Mouse (Mus musculus) heart, embryonic 12.5 days (tissue): ENCODE data around the gene Glt28d2. TPM values are rescaled to one million over a fixed set of nuclear protein-coding genes. Genes with fewer than 3 reads are reported as not detected.
A peak's percentile ranks its signal among the peaks of the same experiment; 100 is the strongest.

Source experiments
- ATAC-seq: fragments of 200-750 bp; cut with Nextera tagmentation; 2 replicates; pipeline ENCODE4 v1.8.0; 2017; ENCODE audit warnings: moderate TSS enrichment, moderate library complexity; ENCODE audit not compliant: insufficient number of reproducible peaks, low FRiP score
- H3K27ac ChIP-seq: fragments of 300-500 bp; sonication (generic); 2 replicates; pipeline ENCODE4 v1.5.1; 2016; ENCODE audit warnings: mild to moderate bottlenecking, moderate library complexity; ENCODE audit not compliant: poor library complexity, severe bottlenecking
- H3K27me3 ChIP-seq: fragments of 300-500 bp; sonication (generic); replicated peaks from 2 replicates; pipeline ENCODE4 v1.6.1; 2016; ENCODE audit warnings: mild to moderate bottlenecking, moderate library complexity
- H3K36me3 ChIP-seq: fragments of 300-500 bp; sonication (generic); 2 replicates; pipeline ENCODE4 v1.6.1; 2016; ENCODE audit warnings: mild to moderate bottlenecking, moderate library complexity
- H3K4me1 ChIP-seq: fragments of 300-500 bp; sonication (generic); replicated peaks from 2 replicates; pipeline ENCODE4 v1.6.1; 2016; ENCODE audit warnings: mild to moderate bottlenecking
- H3K4me2 ChIP-seq: fragments of 300-500 bp; sonication (generic); 2 replicates; pipeline ENCODE4 v1.6.1; 2016; ENCODE audit warnings: mild to moderate bottlenecking, moderate library complexity
- H3K4me3 ChIP-seq: fragments of 300-500 bp; sonication (generic); 2 replicates; pipeline ENCODE4 v1.5.1; 2016; ENCODE audit warnings: mild to moderate bottlenecking
- H3K9ac ChIP-seq: fragments of 300-500 bp; sonication (generic); 2 replicates; pipeline ENCODE4 v1.6.1; 2016; ENCODE audit warnings: mild to moderate bottlenecking, moderate library complexity
- H3K9me3 ChIP-seq: fragments of 300-500 bp; sonication (generic); replicated peaks from 2 replicates; pipeline ENCODE4 v1.6.1; 2016; ENCODE audit warnings: mild to moderate bottlenecking, moderate library complexity
- WGBS: fragments of 180-500 bp; shearing (Covaris S2); methylation state at CpG from one replicate; pipeline ENCODE4 v1.1.7; 2016; 5-methylcytosine and 5-hydroxymethylcytosine counted together
- polyA plus RNA-seq: library from polyadenylated mRNA; unstranded; fragments of >200 nt; fragmentation: Nextera tagmentation; extraction: Ambion mirVana; gene quantifications from 2 replicates; pipeline ENCODE4 v1.2.1, GENCODE M21; 2016

Glt28d2 gene
- polyA plus RNA-seq, 1 experiment from 2014 or later, result 1.2 TPM

DNA sequence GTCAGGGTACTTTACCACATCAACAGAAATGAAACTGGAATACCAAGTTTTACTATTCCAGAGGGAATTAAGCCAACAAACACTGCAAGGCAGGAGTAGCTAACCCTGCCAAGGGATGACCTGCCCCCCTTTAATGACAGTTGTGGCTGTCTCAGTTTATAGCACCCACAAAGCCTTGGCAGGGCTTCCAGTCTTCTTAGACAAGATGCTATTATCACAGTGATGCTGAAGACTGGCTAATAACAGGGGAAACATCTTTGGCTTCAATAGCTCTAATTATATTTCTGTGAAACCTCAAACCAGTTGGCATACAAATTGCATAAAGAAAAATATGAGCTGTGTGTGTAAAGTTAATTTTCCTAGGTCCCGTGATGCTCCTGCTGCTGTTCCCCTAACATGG, 41.0 kb downstream of the Glt28d2 start:
- Histone ChIP-seq H3K36me3 (no peaks in the 10 kb centered on the region), H3K4me2 (no peak overlapping the region), H3K27ac (no peak overlapping the region), H3K4me1 (peaks cover 16% of the 10 kb centered on the region), H3K4me3 (no peak overlapping the region), H3K9ac (no peak overlapping the region), H3K9me3 (no peaks in the 10 kb centered on the region), H3K27me3 (no peaks in the 10 kb centered on the region)
- no peak for ATAC-seq
- WGBS, result 88% methylated on average over 1 of the region's 1 CpGs

DNA sequence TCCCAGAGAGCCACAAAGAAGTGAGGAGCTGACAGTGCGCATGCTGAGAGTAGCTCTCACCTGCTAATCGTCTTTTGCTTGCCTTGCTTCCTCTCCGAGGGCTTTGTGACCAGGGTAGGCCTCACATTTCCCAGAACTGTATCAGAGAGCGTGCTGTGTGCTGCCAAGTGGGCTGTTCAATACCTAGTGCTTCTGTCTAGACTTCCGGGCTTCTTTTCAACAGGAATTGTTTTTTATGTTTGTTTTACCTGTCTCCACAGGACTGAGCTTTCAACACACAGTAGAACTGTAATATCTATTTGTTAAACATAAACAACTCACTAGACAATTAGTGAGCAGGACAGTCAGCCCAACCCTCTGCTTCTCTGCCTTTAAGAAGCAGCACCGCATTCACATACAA, 42.0 kb downstream of the Glt28d2 start:
- no peak overlapping the region for H3K4me2 ChIP-seq
- ATAC-seq, result no peak

DNA sequence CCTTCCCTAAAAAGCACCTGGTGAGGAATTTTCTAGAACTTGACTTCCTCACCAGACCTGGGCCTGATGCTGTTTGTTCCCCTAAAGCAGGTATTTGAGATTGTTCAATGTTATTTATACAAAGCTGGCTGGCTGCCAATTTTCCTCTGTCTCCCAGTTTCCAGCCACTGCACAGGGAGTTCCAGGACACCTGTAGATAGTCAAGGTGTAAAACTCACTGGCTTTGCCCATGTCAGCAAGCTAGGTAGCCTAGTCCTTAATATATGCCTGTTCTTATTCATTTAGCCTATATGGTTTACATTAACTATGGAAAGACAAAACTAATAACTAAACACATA, 44.5 kb downstream of the Glt28d2 start:
- peaks cover 22% of the 10 kb centered on the region for H3K4me1 ChIP-seq
- no peak overlapping the region for H3K9ac ChIP-seq
- H3K9me3 ChIP-seq, result no peaks in the 10 kb centered on the region
- H3K4me3 ChIP-seq, result no peak overlapping the region
- peak overlapping the region; percentile 72; the same call in 1 of the 2 replicates for H3K27ac ChIP-seq
- H3K36me3 ChIP-seq, result no peaks in the 10 kb centered on the region
- H3K4me2 ChIP-seq, result no peak overlapping the region; the same call in 1 of the 2 replicates
- H3K27me3 ChIP-seq, result no peaks in the 10 kb centered on the region
- ATAC-seq, result no peak

More for the DNA sequence above, 42.0 kb downstream of the Glt28d2 start:
- WGBS, result 68% methylated on average over 6 of the region's 6 CpGs
- no peaks in the 10 kb centered on the region for H3K36me3 ChIP-seq
- H3K4me1 ChIP-seq, result peaks cover 16% of the 10 kb centered on the region
- H3K9ac ChIP-seq, result no peak overlapping the region
- H3K9me3 ChIP-seq, result no peaks in the 10 kb centered on the region
- H3K4me3 ChIP-seq, result no peak overlapping the region
- H3K27ac ChIP-seq, result no peak overlapping the region
- H3K27me3 ChIP-seq, result no peaks in the 10 kb centered on the region

DNA sequence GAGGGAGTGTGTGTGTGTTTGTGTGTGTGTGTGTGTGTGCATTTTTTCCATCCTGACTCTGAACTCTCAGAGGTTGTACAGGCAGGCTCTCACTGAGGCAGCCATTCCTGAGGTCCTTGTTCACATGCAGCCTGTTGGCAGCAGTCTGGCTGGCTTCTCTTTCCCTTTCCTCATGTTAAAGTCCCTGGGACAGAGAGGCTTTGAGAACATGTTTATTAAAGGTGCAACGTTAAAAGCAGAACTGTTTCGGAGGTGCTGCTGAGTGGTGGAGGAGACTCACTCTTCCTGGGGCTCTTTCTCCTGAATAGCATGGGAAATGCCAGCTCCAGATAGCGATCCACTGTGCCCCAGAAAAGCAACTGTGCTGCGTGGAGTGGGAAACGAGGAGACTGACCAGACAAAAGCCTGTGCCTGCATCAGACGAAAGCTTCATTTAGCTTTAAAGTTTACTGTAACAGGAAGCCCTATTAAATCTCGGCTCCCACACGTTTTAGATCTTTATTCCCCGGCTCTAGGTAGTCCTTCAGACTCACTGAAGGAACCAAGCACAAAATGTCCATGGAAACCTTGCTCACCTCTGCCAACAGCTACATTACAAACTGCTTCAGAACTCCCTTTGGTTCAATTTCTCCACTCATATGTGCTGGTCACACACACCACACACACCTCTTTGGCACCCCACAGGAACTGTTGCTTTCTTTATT, 45.0 kb downstream of the Glt28d2 start:
- no peak overlapping the region for H3K4me3 ChIP-seq
- H3K9me3 ChIP-seq, result no peaks in the 10 kb centered on the region
- ATAC-seq, result no peak
- no peak overlapping the region for H3K9ac ChIP-seq
- peak overlapping the region; percentile 72 for H3K27ac ChIP-seq
- no peaks in the 10 kb centered on the region for H3K27me3 ChIP-seq
- H3K36me3 ChIP-seq, result no peaks in the 10 kb centered on the region
- H3K4me2 ChIP-seq, result peak overlapping the region; percentile 3
- 30% methylated on average over 9 of the region's 9 CpGs for WGBS
- peaks cover 22% of the 10 kb centered on the region for H3K4me1 ChIP-seq

DNA sequence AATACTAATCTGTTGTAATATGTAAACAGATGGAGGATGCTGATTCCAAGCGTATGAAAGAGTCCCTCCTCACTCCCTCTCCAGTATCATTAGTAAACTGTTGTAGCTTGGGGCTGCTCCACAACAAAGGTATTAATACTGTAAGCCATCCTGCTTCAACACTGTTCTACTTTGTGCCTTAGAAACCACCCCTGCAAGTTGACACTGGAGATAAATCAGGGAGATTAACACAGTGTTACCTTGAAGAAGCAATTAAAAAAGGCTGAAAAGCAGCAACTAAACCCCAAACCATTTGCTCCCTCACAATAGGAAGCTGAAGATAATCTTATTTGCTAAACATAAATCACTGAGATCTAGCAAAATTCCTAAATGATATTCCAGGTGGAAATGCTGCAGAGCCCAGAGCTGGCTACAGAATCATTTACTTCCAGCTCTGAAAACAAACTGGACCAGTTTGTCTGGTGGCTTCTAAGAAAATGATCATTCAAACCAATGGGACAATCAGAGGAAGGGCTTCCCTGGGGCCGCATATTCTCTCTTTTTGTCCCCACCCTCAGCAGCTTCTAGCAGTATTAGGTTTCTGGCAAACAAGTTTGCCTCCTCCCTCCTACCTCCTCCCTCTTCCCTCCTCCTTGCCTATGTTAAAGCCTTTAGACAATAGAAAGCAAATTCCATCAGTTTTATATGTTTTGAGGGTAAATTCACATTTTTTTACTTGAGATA, 45.7 kb downstream of the Glt28d2 start:
- Histone ChIP-seq H3K9ac (no peak overlapping the region), H3K4me2 (no peak overlapping the region), H3K4me1 (peaks cover 22% of the 10 kb centered on the region), H3K9me3 (no peaks in the 10 kb centered on the region), H3K27me3 (no peaks in the 10 kb centered on the region), H3K36me3 (no peaks in the 10 kb centered on the region), H3K27ac (peak overlapping the region; percentile 72; the same call in 1 of the 2 replicates), H3K4me3 (no peak overlapping the region)
- WGBS, result 48% methylated on average over 2 of the region's 2 CpGs
- ATAC-seq, result no peak

DNA sequence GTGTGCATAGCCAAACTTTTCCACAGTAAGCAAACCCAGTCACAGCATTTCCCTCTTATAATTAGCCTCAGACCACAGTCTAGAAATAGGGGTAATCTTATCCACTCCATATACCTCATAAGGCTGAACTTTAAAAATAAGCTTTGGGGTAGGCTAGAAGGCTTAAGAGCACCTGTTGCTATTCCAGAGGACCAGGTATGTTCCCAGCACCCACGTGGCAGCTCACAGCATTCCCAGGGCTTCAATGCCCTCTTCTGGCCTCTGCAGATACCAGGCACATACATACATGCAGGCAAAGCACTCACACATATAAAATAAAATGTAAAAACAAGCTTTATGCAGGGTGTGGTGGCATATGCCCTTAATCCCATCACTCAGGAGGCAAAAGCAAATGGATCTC, 53.7 kb downstream of the Glt28d2 start:
- no peaks in the 10 kb centered on the region for H3K36me3 ChIP-seq
- WGBS, result 72% methylated on average over 1 of the region's 1 CpGs
- H3K27me3 ChIP-seq, result no peaks in the 10 kb centered on the region
- peaks cover 4% of the 10 kb centered on the region; the same call in 1 of the 2 replicates for H3K4me1 ChIP-seq
- H3K9ac ChIP-seq, result no peak overlapping the region
- ATAC-seq, result no peak
- no peak overlapping the region for H3K27ac ChIP-seq
- H3K4me3 ChIP-seq, result no peak overlapping the region
- no peaks in the 10 kb centered on the region for H3K9me3 ChIP-seq
- H3K4me2 ChIP-seq, result no peak overlapping the region

DNA sequence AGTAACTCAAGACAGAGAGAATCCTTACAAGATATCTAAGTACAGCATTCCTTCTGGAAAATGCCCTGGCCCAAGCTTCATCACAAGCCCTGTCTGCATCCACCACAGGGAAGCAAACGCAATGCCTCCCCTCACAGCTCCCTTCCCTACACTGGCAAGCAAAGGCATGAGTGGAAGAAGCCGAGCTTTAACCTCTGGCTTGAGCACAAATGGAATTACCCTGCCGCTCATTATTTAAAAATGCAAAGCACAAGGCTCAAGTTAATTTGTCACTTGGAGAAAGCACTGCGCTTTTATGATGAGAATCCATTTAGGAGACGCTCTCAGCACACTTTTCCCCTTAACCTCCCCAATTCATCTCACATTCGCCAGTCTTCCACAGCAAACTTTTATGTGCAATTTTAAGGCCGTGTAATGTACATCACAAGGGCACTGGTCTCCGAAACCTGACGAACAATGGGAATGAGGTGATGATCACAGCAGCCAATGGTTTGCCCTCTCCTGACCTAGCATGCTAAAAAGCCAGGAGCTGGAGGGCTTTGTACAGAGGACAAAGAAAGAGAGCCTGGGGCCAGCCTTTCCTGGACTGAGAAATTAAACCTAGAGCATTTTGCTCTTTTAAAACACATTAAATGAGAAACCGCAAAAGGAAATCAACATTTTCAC, 54.7 kb downstream of the Glt28d2 start:
- no peak overlapping the region for H3K4me3 ChIP-seq
- no peaks in the 10 kb centered on the region for H3K36me3 ChIP-seq
- 84% methylated on average over 10 of the region's 10 CpGs for WGBS
- no peak overlapping the region for H3K4me2 ChIP-seq
- no peak overlapping the region for H3K9ac ChIP-seq
- no peaks in the 10 kb centered on the region for H3K27me3 ChIP-seq
- ATAC-seq, result no peak
- no peaks in the 10 kb centered on the region for H3K4me1 ChIP-seq
- no peaks in the 10 kb centered on the region for H3K9me3 ChIP-seq
- H3K27ac ChIP-seq, result no peak overlapping the region

DNA sequence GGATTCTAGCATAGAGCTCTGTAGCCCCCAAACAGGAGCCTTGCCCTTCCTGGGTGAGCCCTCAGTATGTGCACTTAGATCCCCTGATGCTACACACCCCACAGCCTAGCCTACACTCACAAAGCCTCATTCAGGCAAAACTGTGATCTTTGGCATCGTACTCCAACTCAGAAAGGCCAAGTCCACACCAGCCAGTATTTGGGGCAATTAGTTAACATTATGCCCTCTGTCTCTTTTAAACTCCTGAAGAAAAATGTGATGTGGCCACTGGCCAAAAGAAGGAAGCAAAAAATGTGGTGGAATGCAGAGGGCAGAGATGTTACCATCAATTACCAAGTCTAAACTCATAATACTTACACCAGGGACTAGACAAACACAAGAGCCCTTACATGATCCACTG, 55.5 kb downstream of the Glt28d2 start:
- 70% methylated on average over 1 of the region's 1 CpGs for whole genome bisulfite sequencing
- Histone ChIP-seq H3K27me3 (no peaks in the 10 kb centered on the region), H3K27ac (no peak overlapping the region), H3K9ac (no peak overlapping the region), H3K4me3 (no peak overlapping the region), H3K9me3 (no peaks in the 10 kb centered on the region), H3K4me1 (no peaks in the 10 kb centered on the region), H3K4me2 (no peak overlapping the region), H3K36me3 (no peaks in the 10 kb centered on the region)
- no peak for ATAC-seq

DNA sequence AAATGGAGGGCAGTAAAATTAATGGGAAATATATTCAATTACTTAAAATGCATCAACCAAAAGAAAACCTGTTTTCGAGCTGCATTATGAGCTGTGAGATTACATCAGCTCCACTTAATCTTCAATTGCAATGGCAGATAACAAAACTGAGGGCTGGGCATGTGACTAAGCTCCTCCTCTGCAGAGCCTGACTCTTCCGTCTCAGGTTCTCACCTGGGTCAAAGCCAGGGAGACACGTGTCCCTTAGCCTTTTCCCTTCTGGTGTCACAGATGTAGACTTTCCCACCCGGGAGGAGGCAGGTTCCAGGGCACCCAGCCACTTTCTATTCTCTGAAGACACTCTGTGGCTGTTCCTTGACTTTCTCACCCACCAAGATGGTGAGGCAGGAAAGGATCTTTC, 58.3 kb downstream of the Glt28d2 start:
- no peaks in the 10 kb centered on the region for H3K9me3 ChIP-seq
- no peaks in the 10 kb centered on the region for H3K4me1 ChIP-seq
- no peaks in the 10 kb centered on the region for H3K36me3 ChIP-seq
- no peak overlapping the region for H3K27ac ChIP-seq
- ATAC-seq, result no peak
- no peaks in the 10 kb centered on the region for H3K27me3 ChIP-seq
- no peak overlapping the region for H3K4me2 ChIP-seq
- H3K4me3 ChIP-seq, result no peak overlapping the region
- H3K9ac ChIP-seq, result no peak overlapping the region
- 54% methylated on average over 4 of the region's 4 CpGs for whole genome bisulfite sequencing

DNA sequence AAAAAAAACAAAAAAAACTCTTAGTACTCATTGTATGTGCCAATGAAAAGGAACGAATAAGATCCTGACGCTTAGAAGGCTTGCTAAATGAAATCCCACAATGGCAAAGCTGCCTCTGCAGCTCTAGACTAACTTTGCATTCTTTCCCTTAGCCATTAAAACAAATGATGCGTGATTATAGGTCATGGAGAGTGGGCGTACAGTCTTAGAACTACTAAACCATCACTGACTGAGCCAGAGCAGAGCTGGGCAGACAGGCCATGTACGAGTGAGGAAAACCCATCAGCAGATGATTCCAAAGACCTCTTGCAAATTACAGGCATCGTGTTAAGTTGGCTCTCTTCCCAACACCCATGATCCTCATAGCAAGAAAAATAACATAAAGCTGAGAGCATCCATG, 59.5 kb downstream of the Glt28d2 start:
- no peaks in the 10 kb centered on the region for H3K27me3 ChIP-seq
- no peak for ATAC-seq
- no peaks in the 10 kb centered on the region for H3K36me3 ChIP-seq
- H3K4me3 ChIP-seq, result no peak overlapping the region
- H3K4me1 ChIP-seq, result no peaks in the 10 kb centered on the region
- H3K9me3 ChIP-seq, result no peaks in the 10 kb centered on the region
- H3K9ac ChIP-seq, result no peak overlapping the region
- WGBS, result 80% methylated on average over 6 of the region's 6 CpGs
- H3K27ac ChIP-seq, result no peak overlapping the region
- H3K4me2 ChIP-seq, result no peak overlapping the region

DNA sequence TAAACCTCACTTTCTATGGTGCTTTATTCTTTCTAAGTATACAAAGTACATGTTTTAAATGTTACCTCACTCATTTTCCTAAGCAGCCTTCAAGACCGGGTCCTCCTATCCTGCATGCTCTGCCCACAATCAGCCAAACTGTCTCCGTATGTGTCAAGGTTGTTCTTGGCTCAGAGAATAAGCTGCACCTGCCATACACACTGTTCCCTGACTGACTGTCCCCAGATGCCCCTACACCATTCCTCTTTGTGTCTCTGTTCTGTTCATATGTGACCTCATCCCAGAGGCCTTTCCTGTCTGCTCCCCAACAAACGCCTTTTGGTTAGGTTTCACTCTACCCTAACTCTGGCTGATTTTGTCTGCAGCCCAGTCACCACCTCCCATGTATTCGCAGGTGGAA, 60.0 kb downstream of the Glt28d2 start:
- Histone ChIP-seq H3K4me2 (no peak overlapping the region), H3K4me1 (no peaks in the 10 kb centered on the region), H3K27me3 (no peaks in the 10 kb centered on the region), H3K27ac (no peak overlapping the region), H3K9ac (no peak overlapping the region), H3K9me3 (no peaks in the 10 kb centered on the region), H3K36me3 (no peaks in the 10 kb centered on the region), H3K4me3 (no peak overlapping the region)
- WGBS, result 57% methylated on average over 4 of the region's 4 CpGs
- no peak for ATAC-seq
